Mouse (Mus musculus) hindbrain, embryonic 11.5 days (tissue): Measurements from ENCODE around the gene Ropn1l. TPM values are rescaled to one million over a fixed set of nuclear protein-coding genes. Genes with fewer than 3 reads are reported as not detected.

ENCODE experiments used
- ATAC-seq: fragments of 200-750 bp; cut with Nextera tagmentation; 2 replicates; pipeline ENCODE4 v1.8.0; 2017; ENCODE audit warnings: mild to moderate bottlenecking, moderate TSS enrichment, moderate library complexity; ENCODE audit not compliant: low FRiP score
- DNase-seq: peaks from one replicate; pipeline ENCODE4 v3.0.0-alpha.2; 2015; ENCODE audit warnings: low spot score
- H3K27ac ChIP-seq: fragments of 300-500 bp; sonication (generic); 2 replicates; pipeline ENCODE4 v1.5.1; 2014; ENCODE audit warnings: mild to moderate bottlenecking, low read depth, low read length
- H3K27me3 ChIP-seq: fragments of 300-500 bp; sonication (generic); 2 replicates; pipeline ENCODE4 v1.6.1; 2014; ENCODE audit warnings: mild to moderate bottlenecking, low read length, moderate library complexity, mixed read lengths; ENCODE audit not compliant: control insufficient read depth, insufficient read depth
- H3K36me3 ChIP-seq: fragments of 300-500 bp; sonication (generic); 2 replicates; pipeline ENCODE4 v1.6.1; 2014; ENCODE audit warnings: mild to moderate bottlenecking, low read length, moderate library complexity, mixed read lengths; ENCODE audit not compliant: control insufficient read depth, insufficient read depth
- H3K4me1 ChIP-seq: fragments of 300-500 bp; sonication (generic); replicated peaks from 2 replicates; pipeline ENCODE4 v1.6.1; 2014; ENCODE audit warnings: low read length, mixed read lengths; ENCODE audit not compliant: control insufficient read depth, insufficient read depth
- H3K4me2 ChIP-seq: fragments of 300-500 bp; sonication (generic); replicated peaks from 2 replicates; pipeline ENCODE4 v1.6.1; 2014; ENCODE audit warnings: mild to moderate bottlenecking, low read depth, low read length
- H3K4me3 ChIP-seq: fragments of 300-500 bp; sonication (generic); 2 replicates; pipeline ENCODE4 v1.5.1; 2014; ENCODE audit warnings: low read depth, low read length
- H3K9ac ChIP-seq: fragments of 300-500 bp; sonication (generic); 2 replicates; pipeline ENCODE4 v1.6.1; 2014; ENCODE audit warnings: low read depth, low read length
- H3K9me3 ChIP-seq: fragments of 300-500 bp; sonication (generic); 2 replicates; pipeline ENCODE4 v1.6.1; 2016; ENCODE audit warnings: low read length; ENCODE audit not compliant: control insufficient read depth
- WGBS: fragments of 180-500 bp; shearing (Covaris S2); extraction: QIAGEN DNeasy Blood & Tissue Kit; methylation state at CpG from one replicate; pipeline ENCODE4 v1.1.7; 2014; 5-methylcytosine and 5-hydroxymethylcytosine counted together
- polyA plus RNA-seq: library from polyadenylated mRNA; unstranded; fragments of >200 nt; fragmentation: Nextera tagmentation; extraction: Ambion mirVana; gene quantifications from 2 replicates; pipeline ENCODE4 v1.2.1, GENCODE M21; 2014

Ropn1l gene
- 2.7 and 3.2 TPM in 2 replicates for polyA plus RNA-seq

DNA sequence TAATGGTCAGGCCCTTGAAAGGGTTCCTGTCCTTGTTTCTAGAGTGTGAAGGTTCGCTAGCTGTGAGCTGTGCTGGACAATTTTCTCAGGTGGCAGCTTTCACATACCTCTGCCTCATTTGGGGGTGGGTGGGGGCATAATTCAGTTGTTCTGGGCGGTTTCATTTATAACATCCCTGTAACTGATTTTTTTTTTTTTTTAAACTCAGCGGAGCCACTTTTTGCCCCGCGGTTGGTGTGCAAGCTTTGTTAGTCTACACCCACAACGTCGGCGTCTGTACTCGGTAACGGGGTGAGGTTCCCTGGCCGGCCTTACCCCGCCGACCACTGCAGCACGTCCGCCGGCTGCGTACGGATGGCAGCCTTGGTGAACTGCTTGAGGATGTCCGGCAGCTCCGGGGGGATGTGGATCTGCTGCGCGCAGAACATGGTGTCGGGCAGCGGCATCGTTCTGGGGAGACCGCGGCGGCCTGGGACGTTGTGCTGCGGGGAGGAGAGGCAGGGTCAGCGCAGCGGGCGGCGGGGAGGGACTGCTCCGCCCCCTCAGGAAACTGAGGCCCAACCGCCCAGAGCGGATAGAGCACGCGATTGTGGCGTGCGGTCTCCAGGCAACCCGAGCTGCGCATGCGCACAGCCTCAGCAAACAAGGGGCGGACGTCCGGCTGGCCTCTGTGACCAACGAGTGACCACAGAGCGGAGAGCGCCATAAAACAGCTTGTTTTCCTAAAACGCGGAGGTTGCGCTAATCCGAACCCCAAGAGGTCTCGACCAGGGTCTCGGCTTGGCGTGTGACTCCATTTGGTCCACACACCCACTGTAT is at the start of gene Ropn1l:
Gene Ropn1l, minus strand, starts transcription at position 640 of the 819 bp plus-strand sequence.
- Histone ChIP-seq H3K4me3 (peak within 1 kb of the TSS; percentile 48), H3K9ac (peak within 1 kb of the TSS; percentile 61), H3K4me2 (peak within 1 kb of the TSS; percentile 60), H3K9me3 (no peaks in the 10 kb centered on the region), H3K27me3 (no peaks in the 10 kb centered on the region), H3K4me1 (no peaks in the 10 kb centered on the region), H3K36me3 (0 out of 2 replicates have a peak, but pooled peaks cover 3% of the 10 kb centered on the region), H3K27ac (0 out of 2 replicates have a peak within 1 kb of the TSS, but pooled peaks have one; percentile 37)
- DNase-seq (peak; percentile 94), ATAC-seq (peak; percentile 94)
- WGBS, result under 1% methylated on average over 57 of the region's 57 CpGs

DNA sequence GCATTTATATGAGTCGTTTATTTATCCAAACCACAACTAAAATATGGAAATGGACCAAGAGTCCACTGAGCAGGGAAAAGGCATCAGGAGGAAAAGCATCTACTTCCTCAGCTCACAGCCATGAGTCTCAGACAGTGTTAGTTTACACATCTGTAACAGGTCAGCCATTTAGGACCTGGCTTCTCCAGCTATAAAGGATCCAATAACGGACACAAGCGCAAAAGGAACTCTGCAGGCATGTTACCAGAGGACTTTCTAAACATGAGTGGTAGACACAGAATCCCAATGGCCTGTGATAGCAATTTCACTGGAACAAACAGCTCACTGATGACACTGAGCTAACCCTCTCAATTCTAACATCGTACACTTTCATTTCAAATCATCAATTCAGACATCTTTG is 49.5 kb upstream of the Ropn1l start:
- H3K4me3 ChIP-seq, result no peak overlapping the region
- H3K9ac ChIP-seq, result no peak overlapping the region
- H3K27me3 ChIP-seq, result no peaks in the 10 kb centered on the region
- no peaks in the 10 kb centered on the region for H3K4me1 ChIP-seq
- 0 out of 2 replicates have a peak, but pooled peaks cover 6% of the 10 kb centered on the region for H3K36me3 ChIP-seq
- no peaks in the 10 kb centered on the region for H3K9me3 ChIP-seq
- ATAC-seq (no peak), DNase-seq (no peak)
- no peak overlapping the region for H3K4me2 ChIP-seq
- H3K27ac ChIP-seq, result no peak overlapping the region
- WGBS, result 87% methylated on average over 4 of the region's 4 CpGs

DNA sequence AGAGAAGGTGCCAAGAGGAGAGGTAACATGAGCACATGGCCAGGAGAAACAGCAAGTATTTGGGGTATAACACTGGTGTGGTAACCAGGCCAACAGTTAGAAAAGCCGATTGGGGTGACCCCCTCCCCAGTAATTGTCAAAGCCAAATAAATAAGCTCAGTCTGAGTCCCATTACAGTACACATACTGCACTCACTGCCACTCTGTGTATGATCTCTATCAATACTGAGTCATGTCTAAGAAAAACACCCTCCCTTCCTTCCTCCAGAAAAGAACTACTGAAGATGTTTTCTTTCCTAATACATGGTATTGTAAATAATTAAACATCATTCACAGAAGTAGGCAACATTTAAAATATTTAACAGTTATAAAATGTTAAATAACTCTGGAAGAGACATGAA is 48.8 kb upstream of the Ropn1l start:
- H3K9me3 ChIP-seq, result no peaks in the 10 kb centered on the region
- H3K36me3 ChIP-seq, result 0 out of 2 replicates have a peak, but pooled peaks cover 6% of the 10 kb centered on the region
- no peak overlapping the region for H3K4me2 ChIP-seq
- H3K27me3 ChIP-seq, result no peaks in the 10 kb centered on the region
- H3K9ac ChIP-seq, result no peak overlapping the region
- ATAC-seq (no peak), DNase-seq (no peak)
- no peak overlapping the region for H3K4me3 ChIP-seq
- no peak overlapping the region for H3K27ac ChIP-seq
- 77% methylated on average over 1 of the region's 1 CpGs for WGBS
- no peaks in the 10 kb centered on the region for H3K4me1 ChIP-seq

DNA sequence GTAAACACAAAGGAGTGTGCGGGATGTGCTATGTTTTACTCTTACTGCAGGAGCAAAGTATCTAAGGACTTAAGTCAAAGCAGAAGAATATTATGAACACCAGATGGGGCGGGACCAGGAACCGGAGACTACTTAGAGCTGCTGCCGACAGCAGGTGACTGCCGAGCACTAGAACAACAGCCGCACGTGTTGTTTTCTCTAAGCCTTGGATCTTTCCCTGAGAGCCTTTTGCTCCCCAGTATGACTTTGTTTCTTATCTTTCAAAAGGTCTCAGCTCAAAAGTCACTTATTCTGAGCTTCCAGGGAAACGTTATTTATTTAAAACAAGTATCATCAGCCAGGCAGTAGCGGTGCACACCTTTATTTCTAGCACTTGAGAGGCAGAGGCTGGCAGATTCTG is 41.3 kb upstream of the Ropn1l start:
- Histone ChIP-seq H3K4me3 (no peak overlapping the region), H3K4me1 (no peaks in the 10 kb centered on the region), H3K9me3 (no peaks in the 10 kb centered on the region), H3K9ac (no peak overlapping the region), H3K27ac (no peak overlapping the region), H3K27me3 (no peaks in the 10 kb centered on the region), H3K4me2 (no peak overlapping the region), H3K36me3 (peaks cover 9% of the 10 kb centered on the region)
- no peak for DNase-seq
- no peak for ATAC-seq
- WGBS, result 91% methylated on average over 9 of the region's 9 CpGs

DNA sequence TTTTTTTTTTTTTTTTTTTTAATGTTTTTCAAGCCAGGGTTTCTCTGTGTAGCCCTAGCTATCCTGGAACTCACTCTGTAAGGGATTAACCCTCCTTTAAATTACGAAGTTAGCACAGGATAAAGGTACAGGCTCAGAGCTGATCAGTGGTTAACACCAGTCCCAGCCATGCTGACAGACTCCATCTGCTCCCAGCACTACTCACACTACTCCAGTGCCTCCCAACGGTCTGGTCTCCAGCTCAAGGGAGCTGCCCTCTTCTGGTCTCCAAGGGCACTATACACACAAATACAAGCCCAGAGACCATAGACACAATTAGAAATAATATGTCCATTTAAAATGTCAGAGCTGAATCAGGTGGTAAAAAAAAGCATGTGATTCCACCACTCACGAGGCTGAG is 40.8 kb upstream of the Ropn1l start:
- H3K27me3 ChIP-seq, result no peaks in the 10 kb centered on the region
- DNase-seq, result no peak
- no peaks in the 10 kb centered on the region for H3K9me3 ChIP-seq
- no peak overlapping the region for H3K4me2 ChIP-seq
- no peak overlapping the region for H3K27ac ChIP-seq
- no peak overlapping the region for H3K9ac ChIP-seq
- no peak for ATAC-seq
- H3K36me3 ChIP-seq, result peaks cover 9% of the 10 kb centered on the region
- WGBS, result 83% methylated on average over 3 of the region's 3 CpGs
- H3K4me3 ChIP-seq, result no peak overlapping the region
- no peaks in the 10 kb centered on the region for H3K4me1 ChIP-seq

DNA sequence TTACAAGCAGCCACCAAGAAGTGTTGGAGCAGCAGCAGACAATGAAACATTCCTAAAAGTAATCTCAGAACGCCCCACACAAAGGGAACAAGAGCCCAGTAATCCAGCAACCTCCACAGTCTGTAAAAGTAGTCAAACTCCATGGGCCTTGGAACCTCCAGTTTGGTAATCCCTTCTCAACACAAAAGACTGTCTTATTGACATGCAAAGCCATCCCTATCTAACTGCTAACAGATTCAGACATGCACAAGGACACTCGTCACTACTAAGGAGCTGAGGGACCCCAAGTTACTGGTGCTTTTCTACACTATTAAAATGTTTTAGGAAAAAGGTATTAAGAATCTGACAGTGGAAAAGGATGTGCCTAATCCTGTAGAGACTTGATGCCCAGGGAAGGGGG is 33.9 kb upstream of the Ropn1l start:
- 59% methylated on average over 2 of the region's 2 CpGs for WGBS
- no peak for DNase-seq
- Histone ChIP-seq H3K27me3 (no peaks in the 10 kb centered on the region), H3K9ac (no peak overlapping the region), H3K27ac (no peak overlapping the region), H3K9me3 (no peaks in the 10 kb centered on the region), H3K4me2 (no peak overlapping the region), H3K36me3 (peaks cover under 1% of the 10 kb centered on the region; the same call in 1 of the 2 replicates), H3K4me3 (no peak overlapping the region), H3K4me1 (no peaks in the 10 kb centered on the region)
- ATAC-seq, result no peak

DNA sequence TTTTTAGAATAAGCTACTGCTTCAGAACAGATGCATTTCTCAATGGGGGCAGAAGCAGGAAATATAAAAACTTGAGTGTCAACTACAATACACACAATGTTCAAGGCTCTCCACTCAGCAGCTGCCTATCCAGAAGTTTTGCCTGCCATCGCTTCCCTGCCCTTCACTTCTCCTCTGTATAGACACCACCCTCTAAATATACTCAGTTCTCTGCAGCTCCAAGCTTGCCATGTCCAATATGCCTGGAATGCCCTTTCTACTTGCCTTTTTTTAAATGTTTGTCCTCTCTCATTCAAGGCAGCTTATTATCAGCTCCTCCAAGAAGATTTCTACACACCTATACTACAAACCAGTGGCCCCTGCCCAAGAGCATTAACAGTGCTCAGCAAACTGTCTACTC is 23.1 kb upstream of the Ropn1l start:
- no peak overlapping the region for H3K4me2 ChIP-seq
- ATAC-seq (no peak), DNase-seq (no peak)
- H3K9ac ChIP-seq, result no peak overlapping the region
- H3K36me3 ChIP-seq, result peaks cover 2% of the 10 kb centered on the region; the same call in 1 of the 2 replicates
- no peaks in the 10 kb centered on the region for H3K9me3 ChIP-seq
- 96% methylated on average over 1 of the region's 1 CpGs for WGBS
- H3K27me3 ChIP-seq, result no peaks in the 10 kb centered on the region
- no peak overlapping the region for H3K4me3 ChIP-seq
- no peaks in the 10 kb centered on the region for H3K4me1 ChIP-seq
- H3K27ac ChIP-seq, result no peak overlapping the region

DNA sequence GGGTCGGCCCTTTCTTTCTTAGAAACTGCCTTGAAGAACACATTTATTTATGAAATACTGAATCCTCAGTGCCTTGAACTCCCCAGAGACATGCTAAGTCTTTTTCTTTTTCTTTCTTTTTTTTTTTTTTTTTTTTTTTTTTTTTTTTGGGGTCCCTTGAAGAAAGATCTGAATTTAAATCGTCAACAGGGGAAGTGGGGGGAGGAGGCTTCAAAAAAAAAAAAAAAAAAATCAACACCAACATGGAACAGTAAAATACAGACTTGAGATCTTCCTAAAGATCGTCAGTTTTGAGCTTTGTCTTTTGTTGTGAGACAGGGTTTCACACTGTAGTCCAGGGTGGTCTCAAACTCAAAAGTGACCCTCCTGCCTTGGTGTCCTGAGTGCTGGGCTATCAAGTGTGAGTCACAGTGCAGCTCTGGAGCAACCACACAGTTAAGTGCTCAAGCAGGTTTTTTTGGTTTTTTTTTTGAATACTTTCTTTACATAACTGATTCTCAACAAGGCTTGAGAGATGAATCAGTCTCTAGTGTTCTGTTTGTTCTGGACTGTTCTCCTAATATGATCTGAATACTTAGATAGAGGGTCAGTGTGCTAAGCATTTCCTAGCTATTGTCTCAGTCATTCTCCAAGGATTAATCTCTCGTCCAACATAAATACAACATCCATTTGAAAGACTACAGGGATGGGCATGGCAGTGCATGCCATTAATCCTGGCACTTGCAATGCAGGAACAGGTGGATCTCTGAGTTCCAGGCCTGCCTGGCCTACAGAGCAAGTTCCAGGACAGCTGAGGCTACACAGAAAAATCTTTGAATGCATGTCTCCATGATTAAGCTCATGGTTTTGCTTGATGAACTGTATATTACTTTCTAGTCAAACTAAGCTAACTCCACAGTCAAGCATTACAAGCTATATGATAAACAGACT is 19.4 kb upstream of the Ropn1l start:
- Histone ChIP-seq H3K27me3 (no peaks in the 10 kb centered on the region), H3K4me1 (no peaks in the 10 kb centered on the region), H3K36me3 (no peaks in the 10 kb centered on the region), H3K27ac (no peak overlapping the region), H3K4me2 (no peak overlapping the region), H3K9me3 (no peaks in the 10 kb centered on the region), H3K9ac (no peak overlapping the region), H3K4me3 (no peak overlapping the region)
- WGBS, result 85% methylated on average over 4 of the region's 4 CpGs
- no peak for ATAC-seq
- no peak for DNase-seq
